In genomic region chr11:101459716-101460115, GRCm38 (mm10) we compare ENCODE assay signal across 1 mouse cellular context.
TF ChIP-seq lines count a peak whose summit lies in the region.

No protein-coding gene starts in this region.

TF ChIP-seq in ES-E14, 5 proteins besides CTCF, POLR2A, EP300 and RAD21 (continued from another document):
- TF ChIP-seq ZC3H11A (IDR thresholded peaks at IDR 0.05; ENCODE audit: borderline replicate concordance, low read depth, low read length) (no peak), HCFC1 (IDR thresholded peaks at IDR 0.05; ENCODE audit: borderline replicate concordance, insufficient read depth, low read length) (no peak)
